Mouse (Mus musculus): ENCODE measurements around the gene Mcm6. TPM values are rescaled to one million over a fixed set of nuclear protein-coding genes. Genes with fewer than 3 reads are reported as not detected.
A peak's percentile ranks its signal among the peaks of the same experiment; 100 is the strongest.

Mcm6 gene
- total and polyA plus RNA-seq, 2 experiments from 2014 or later, result 31.9 to 37.3 TPM

- WGBS, result 71% methylated on average over 7 of the region's 7 CpGs
- DNase-seq (ENCODE audit: low spot score) (peak; percentile 65), ATAC-seq (ENCODE audit: low FRiP score) (no peak)
- H3K27me3 ChIP-seq (ENCODE audit: insufficient read depth, low read length), result no peaks in the 10 kb centered on the region
- TF ChIP-seq CTCF (IDR thresholded peaks at IDR 0.05), result peak; percentile 82
- no peaks in the 10 kb centered on the region for H3K9me3 ChIP-seq (ENCODE audit: low read length)
- H3K4me1 ChIP-seq (ENCODE audit: insufficient read depth, low read length), result no peaks in the 10 kb centered on the region
- H3K36me3 ChIP-seq (ENCODE audit: insufficient read depth, low read length), result no peaks in the 10 kb centered on the region
- H3K4me3 ChIP-seq (ENCODE audit: low read depth, low read length), result no peak overlapping the region
- H3K27ac ChIP-seq (ENCODE audit: low read depth, low read length), result no peak overlapping the region
- H3K9ac ChIP-seq (replicated peaks; ENCODE audit: low read length, poor library complexity, severe bottlenecking), result no peak overlapping the region
- H3K4me2 ChIP-seq (ENCODE audit: low read depth, low read length, poor library complexity, severe bottlenecking), result no peak overlapping the region
These were observed 12.8 kb upstream of the Mcm6 start for GRCm38 (mm10) chr1:128372143-128372860.

GRCm38 (mm10) chr1:128368732-128369441, 9.4 kb upstream of the Mcm6 start:
- Histone ChIP-seq H3K36me3 (ENCODE audit: insufficient read depth, low read length) (0 out of 2 replicates have a peak, but pooled peaks cover 6% of the 10 kb centered on the region), H3K9ac (replicated peaks; ENCODE audit: low read length, poor library complexity, severe bottlenecking) (no peak overlapping the region), H3K4me2 (ENCODE audit: low read depth, low read length, poor library complexity, severe bottlenecking) (no peak overlapping the region), H3K27ac (ENCODE audit: low read depth, low read length) (no peak overlapping the region), H3K27me3 (ENCODE audit: insufficient read depth, low read length) (no peaks in the 10 kb centered on the region), H3K4me3 (ENCODE audit: low read depth, low read length) (no peak overlapping the region), H3K9me3 (ENCODE audit: low read length) (no peaks in the 10 kb centered on the region), H3K4me1 (ENCODE audit: insufficient read depth, low read length) (no peaks in the 10 kb centered on the region)
- 44% methylated on average over 5 of the region's 5 CpGs for WGBS
- DNase-seq (ENCODE audit: low spot score) (peak; percentile 85), ATAC-seq (ENCODE audit: low FRiP score) (no peak)
- TF ChIP-seq CTCF (IDR thresholded peaks at IDR 0.05), result peak; percentile 89

GRCm38 (mm10) chr1:128360601-128361000, 1.1 kb upstream of the Mcm6 start:
- Histone ChIP-seq H3K27ac (ENCODE audit: low read depth, low read length) (no peak overlapping the region), H3K4me3 (ENCODE audit: low read depth, low read length) (no peak overlapping the region), H3K9me3 (ENCODE audit: low read length) (no peaks in the 10 kb centered on the region), H3K36me3 (ENCODE audit: insufficient read depth, low read length) (peaks cover 9% of the 10 kb centered on the region; the same call in 1 of the 2 replicates), H3K4me1 (ENCODE audit: insufficient read depth, low read length) (0 out of 2 replicates have a peak, but pooled peaks cover 3% of the 10 kb centered on the region), H3K27me3 (ENCODE audit: insufficient read depth, low read length) (no peaks in the 10 kb centered on the region), H3K9ac (replicated peaks; ENCODE audit: low read length, poor library complexity, severe bottlenecking) (no peak overlapping the region), H3K4me2 (ENCODE audit: low read depth, low read length, poor library complexity, severe bottlenecking) (no peak overlapping the region)
- no peak for TF ChIP-seq CTCF (IDR thresholded peaks at IDR 0.05)
- ATAC-seq (ENCODE audit: low FRiP score), result no peak
- DNase-seq (ENCODE audit: low spot score), result no peak
- 70% methylated on average over 2 of the region's 2 CpGs for WGBS

- ATAC-seq (ENCODE audit: low FRiP score) (peak; percentile 77), DNase-seq (ENCODE audit: low spot score) (peak; percentile 42)
- H3K9me3 ChIP-seq (ENCODE audit: low read length), result no peaks in the 10 kb centered on the region
- H3K27ac ChIP-seq (ENCODE audit: low read depth, low read length), result peak overlapping the region; percentile 48; the same call in 1 of the 2 replicates
- H3K9ac ChIP-seq (replicated peaks; ENCODE audit: low read length, poor library complexity, severe bottlenecking), result peak overlapping the region; percentile 57
- WGBS, result under 1% methylated on average over 35 of the region's 35 CpGs
- H3K27me3 ChIP-seq (ENCODE audit: insufficient read depth, low read length), result no peaks in the 10 kb centered on the region
- 0 out of 2 replicates have a peak, but pooled peaks cover 3% of the 10 kb centered on the region for H3K4me1 ChIP-seq (ENCODE audit: insufficient read depth, low read length)
- H3K4me3 ChIP-seq (ENCODE audit: low read depth, low read length), result peak overlapping the region; percentile 82
- peak overlapping the region; percentile 73 for H3K4me2 ChIP-seq (ENCODE audit: low read depth, low read length, poor library complexity, severe bottlenecking)
- peak; percentile 39 for TF ChIP-seq CTCF (IDR thresholded peaks at IDR 0.05)
- peaks cover 9% of the 10 kb centered on the region; the same call in 1 of the 2 replicates for H3K36me3 ChIP-seq (ENCODE audit: insufficient read depth, low read length)
These were observed 429 bp downstream of the Mcm6 start for GRCm38 (mm10) chr1:128358916-128359553.

DNA sequence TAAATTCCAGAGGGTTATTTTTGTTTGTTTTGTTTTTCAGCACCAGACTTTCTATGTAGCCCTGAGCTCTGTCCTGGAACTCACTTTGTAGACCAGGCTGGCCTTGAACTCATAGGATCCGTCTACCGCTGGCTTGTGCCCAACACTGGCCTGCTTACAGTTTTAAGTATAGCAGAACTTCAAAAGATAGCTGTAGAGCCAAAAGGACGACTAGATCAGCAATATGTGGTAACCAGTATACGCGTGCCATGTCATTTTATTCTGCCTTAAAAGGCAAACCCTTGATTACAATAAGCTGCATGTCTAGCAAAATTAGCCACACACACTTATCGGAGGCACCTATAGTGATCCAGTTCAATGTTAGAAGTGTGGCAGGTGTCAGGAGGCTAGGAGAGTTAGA, 1.2 kb downstream of the Mcm6 start:
- Histone ChIP-seq H3K4me2 (ENCODE audit: low read depth, low read length, poor library complexity, severe bottlenecking) (0 out of 2 replicates have a peak overlapping the region, but pooled peaks have one; percentile 73), H3K36me3 (ENCODE audit: insufficient read depth, low read length) (peaks cover 8% of the 10 kb centered on the region; the same call in 1 of the 2 replicates), H3K4me1 (ENCODE audit: insufficient read depth, low read length) (0 out of 2 replicates have a peak, but pooled peaks cover 3% of the 10 kb centered on the region), H3K27me3 (ENCODE audit: insufficient read depth, low read length) (no peaks in the 10 kb centered on the region), H3K9ac (replicated peaks; ENCODE audit: low read length, poor library complexity, severe bottlenecking) (no peak overlapping the region), H3K9me3 (ENCODE audit: low read length) (no peaks in the 10 kb centered on the region), H3K4me3 (ENCODE audit: low read depth, low read length) (no peak overlapping the region), H3K27ac (ENCODE audit: low read depth, low read length) (no peak overlapping the region)
- no peak for DNase-seq (ENCODE audit: low spot score)
- no peak for ATAC-seq (ENCODE audit: low FRiP score)
- 66% methylated on average over 6 of the region's 6 CpGs for WGBS
- no peak for TF ChIP-seq CTCF (IDR thresholded peaks at IDR 0.05)

Measured in midbrain, postnatal 0 days (tissue).